Mouse (Mus musculus) monocyte, adult 59 days (primary cell): ENCODE measurements around the gene Ms4a1. TPM values are rescaled to one million over a fixed set of nuclear protein-coding genes. Genes with fewer than 3 reads are reported as not detected.

Source experiments
- total RNA-seq, 2 experiments: library from RNA; stranded (reverse); gene quantifications; one replicate each; pipeline ENCODE4 v1.2.4; 2023

Ms4a1 gene
- 1 to 10 TPM in 1 of 2 experiments, under 1 TPM in 1; 0.61 to 2.6 TPM for total RNA-seq

GRCm38 (mm10) chr19:11266052-11266845 is at the start of gene Ms4a1:
Gene Ms4a1 (minus strand): TSS chr19:11266241.

GRCm38 (mm10) chr19:11314354-11314753 is 48.3 kb upstream of the Ms4a1 start, which contains the start of gene Ms4a14:
Gene Ms4a14 (minus strand): TSS chr19:11314454.

GRCm38 (mm10) chr19:11283773-11284172 is 17.7 kb upstream of the Ms4a1 start, which contains the start of gene Ms4a5:
Gene Ms4a5 (minus strand): TSS chr19:11283873.

GRCm38 (mm10) chr19:11232348-11232747 is 33.7 kb downstream of the Ms4a1 start, which contains the start of gene Ms4a12:
Gene Ms4a12 (minus strand): TSS chr19:11232448.

Other genes with a start within 250 kb of the Ms4a1 start
- not detected for gene Ms4a18, start 248.2 kb downstream of the Ms4a1 start, total RNA-seq
- 10 to 100 TPM; 89.5 to 96.5 TPM for gene Ms4a8a, start 185.1 kb downstream of the Ms4a1 start, total RNA-seq
- gene 1700017D01Rik, start 135.4 kb downstream of the Ms4a1 start, total RNA-seq: not detected
- gene 1700025F22Rik, start 100.9 kb downstream of the Ms4a1 start, total RNA-seq: not detected
- not detected for gene Ms4a13, start 69.5 kb downstream of the Ms4a1 start, total RNA-seq
- not detected for gene Ms4a12, start 33.8 kb downstream of the Ms4a1 start, total RNA-seq
- gene Ms4a5, start 17.6 kb upstream of the Ms4a1 start, total RNA-seq: not detected
- gene Ms4a14, start 48.2 kb upstream of the Ms4a1 start, total RNA-seq: under 1 TPM; 0.42 to 0.49 TPM
- 1 to 10 TPM; 7.7 to 8.6 TPM for gene Ms4a7, start 69.9 kb upstream of the Ms4a1 start, total RNA-seq
- 100 to 1,000 TPM; 115 to 190 TPM for gene Ms4a4a, start 109.3 kb upstream of the Ms4a1 start, total RNA-seq
- gene Ms4a4c, start 138.5 kb upstream of the Ms4a1 start, total RNA-seq: 100 to 1,000 TPM; 107 to 165 TPM
- 10 to 100 TPM; 15.5 to 22.1 TPM for gene Ms4a4b, start 177.3 kb upstream of the Ms4a1 start, total RNA-seq
- gene Ms4a6c, start 203.1 kb upstream of the Ms4a1 start, total RNA-seq: 100 to 1,000 TPM; 684 to 762 TPM
- 10 to 100 TPM in 1 of 2 experiments, 1 to 10 TPM in 1; 6.4 to 11.0 TPM for gene Gm8369, start 219.7 kb upstream of the Ms4a1 start, total RNA-seq